Mouse (Mus musculus): Measurements from ENCODE around the gene Itga11. TPM values are rescaled to one million over a fixed set of nuclear protein-coding genes. Genes with fewer than 3 reads are reported as not detected.
"Not testable (repeated sequence)": the region's sequence is repeated elsewhere in the genome, so short reads cannot be mapped to it uniquely, and the experiment has no call there.

Gene Itga11
- polyA plus RNA-seq, 1 experiment = 2.2 TPM

GRCm38 (mm10) chr9:62749666-62750065 is 72.0 kb downstream of the Itga11 start:
- DNase-seq (ENCODE audit: low read depth, low spot score) = no peak
- 62% methylated on average over 6 of the region's 6 CpGs for WGBS

DNA sequence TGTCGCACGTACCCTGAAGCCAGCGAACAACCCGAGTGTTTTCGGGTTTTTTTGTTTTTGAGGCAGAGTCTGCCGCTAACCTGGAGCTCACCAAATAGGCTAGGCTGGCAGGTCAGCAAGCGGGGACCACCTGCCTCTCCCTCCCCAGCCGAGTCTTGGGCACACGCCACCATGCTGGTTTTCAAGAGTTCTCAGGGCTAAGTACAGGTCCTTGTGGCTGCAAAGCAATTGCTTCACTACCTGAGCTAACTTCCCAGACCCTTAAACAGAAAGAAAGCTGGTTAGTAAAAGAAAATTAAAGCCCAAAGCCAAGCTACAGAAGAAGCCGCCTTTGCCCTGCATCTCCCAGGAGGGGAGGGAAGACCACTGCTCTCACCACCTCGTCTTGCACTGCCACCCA is 72.8 kb downstream of the Itga11 start:
- WGBS = 88% methylated on average over 11 of the region's 11 CpGs
- no peak for DNase-seq (ENCODE audit: low read depth, low spot score)

DNA sequence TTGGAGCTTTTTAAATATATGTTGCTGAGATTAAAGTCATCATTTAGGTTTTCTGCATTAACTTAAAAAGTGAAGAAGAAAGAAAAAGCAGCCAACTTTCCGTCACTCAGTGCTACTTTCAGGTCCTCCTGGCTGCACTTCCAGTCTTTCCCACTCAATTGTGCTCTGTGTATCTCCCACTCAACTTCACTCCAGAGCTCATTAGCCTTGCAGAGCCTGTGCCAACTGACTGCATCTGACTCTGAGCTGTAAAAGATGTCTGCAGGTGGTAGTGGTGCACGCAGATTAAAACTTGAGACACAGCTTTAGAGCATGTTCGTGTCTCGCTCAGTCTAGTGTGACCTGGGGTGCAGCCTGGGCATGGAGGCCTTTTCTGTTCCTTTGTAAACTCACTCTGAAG is 80.7 kb downstream of the Itga11 start:
- no peak for DNase-seq (ENCODE audit: low read depth, low spot score)
- 83% methylated on average over 4 of the region's 4 CpGs for WGBS

GRCm38 (mm10) chr9:62759601-62760000 is 82.0 kb downstream of the Itga11 start:
- WGBS = 71% methylated on average over 3 of the region's 3 CpGs
- no peak for DNase-seq (ENCODE audit: low read depth, low spot score)

DNA sequence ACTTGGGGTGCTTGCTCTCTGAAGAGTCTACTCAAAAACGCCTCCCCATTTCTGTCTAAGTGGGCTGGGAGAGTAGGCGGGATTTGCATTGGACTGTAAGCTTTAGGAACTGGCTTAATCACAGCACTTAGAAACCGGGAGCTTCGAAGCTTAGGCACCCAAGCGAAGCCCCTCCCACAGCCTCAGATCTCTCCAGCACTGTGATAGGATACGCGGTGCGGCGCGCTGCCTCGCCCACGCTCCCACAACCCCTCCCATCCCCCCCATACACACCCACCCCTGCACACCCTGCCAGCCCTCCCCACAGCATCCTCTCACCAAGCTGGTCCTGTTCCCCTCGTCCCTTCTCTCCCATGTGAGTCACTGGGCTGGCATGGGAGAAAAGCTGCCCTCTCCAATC is 85.9 kb downstream of the Itga11 start:
- WGBS = 24% methylated on average over 13 of the region's 13 CpGs
- no peak for DNase-seq (ENCODE audit: low read depth, low spot score)

DNA sequence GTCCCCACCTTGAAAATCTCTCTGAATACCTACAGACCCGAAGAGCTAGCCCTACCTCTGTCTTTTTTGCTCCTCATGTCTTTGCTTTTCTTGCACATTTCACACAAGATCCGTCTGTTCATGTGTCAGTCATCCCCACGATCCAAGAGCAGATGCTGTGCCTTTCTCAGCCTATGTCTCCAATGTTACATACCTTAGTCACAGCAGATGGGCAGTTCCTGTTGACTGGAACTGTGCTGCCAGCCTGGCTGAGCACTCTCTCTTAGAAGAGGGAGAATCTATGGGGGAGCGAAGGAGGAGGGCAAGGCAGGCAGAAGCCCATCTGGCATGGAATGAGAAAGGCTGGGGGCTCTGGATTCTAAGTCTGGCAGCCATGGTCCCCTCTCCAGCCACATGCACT is 87.7 kb downstream of the Itga11 start:
- no peak for DNase-seq (ENCODE audit: low read depth, low spot score)
- 67% methylated on average over 4 of the region's 4 CpGs for WGBS

DNA sequence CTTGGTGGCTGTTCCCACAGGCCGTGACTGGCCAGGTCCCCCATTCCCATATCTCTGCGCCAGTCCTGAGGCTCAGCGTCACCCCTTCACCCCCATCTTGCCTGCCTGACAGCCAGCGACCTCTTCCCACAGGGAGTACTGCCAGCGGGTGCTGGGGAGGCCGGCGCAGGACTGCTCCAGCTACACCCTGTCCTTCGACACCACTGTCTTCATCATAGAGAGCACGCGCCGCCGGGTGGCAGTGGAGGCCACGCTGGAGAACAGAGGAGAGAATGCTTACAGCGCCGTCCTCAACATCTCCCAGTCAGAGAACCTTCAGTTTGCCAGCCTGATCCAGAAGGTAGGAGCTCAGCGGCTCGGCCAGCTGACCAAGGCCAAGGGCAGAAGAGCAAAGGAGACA is 89.8 kb downstream of the Itga11 start:
- 75% methylated on average over 17 of the region's 17 CpGs for WGBS

GRCm38 (mm10) chr9:62768361-62768760 is 90.7 kb downstream of the Itga11 start:
- DNase-seq (ENCODE audit: low read depth, low spot score) = no peak
- 57% methylated on average over 5 of the region's 5 CpGs for WGBS

More for the DNA sequence above, 89.8 kb downstream of the Itga11 start:
- DNase-seq (ENCODE audit: low read depth, low spot score) = no peak

GRCm38 (mm10) chr9:62772746-62773145 is 95.1 kb downstream of the Itga11 start:
- 70% methylated on average over 8 of the region's 8 CpGs for WGBS
- DNase-seq (ENCODE audit: low read depth, low spot score) = no peak

- 37% methylated on average over 4 of the region's 4 CpGs for WGBS
- no peak for DNase-seq (ENCODE audit: low read depth, low spot score)
These were observed 97.8 kb downstream of the Itga11 start for GRCm38 (mm10) chr9:62775464-62775863.

- 5% methylated on average over 5 of the region's 5 CpGs for WGBS
- peak; percentile 13 for DNase-seq (ENCODE audit: low read depth, low spot score)
These were observed 99.8 kb downstream of the Itga11 start for GRCm38 (mm10) chr9:62777461-62777860.

GRCm38 (mm10) chr9:62778721-62779120 is 101.1 kb downstream of the Itga11 start:
- DNase-seq (ENCODE audit: low read depth, low spot score) = no peak
- WGBS = 84% methylated on average over 9 of the region's 9 CpGs

DNA sequence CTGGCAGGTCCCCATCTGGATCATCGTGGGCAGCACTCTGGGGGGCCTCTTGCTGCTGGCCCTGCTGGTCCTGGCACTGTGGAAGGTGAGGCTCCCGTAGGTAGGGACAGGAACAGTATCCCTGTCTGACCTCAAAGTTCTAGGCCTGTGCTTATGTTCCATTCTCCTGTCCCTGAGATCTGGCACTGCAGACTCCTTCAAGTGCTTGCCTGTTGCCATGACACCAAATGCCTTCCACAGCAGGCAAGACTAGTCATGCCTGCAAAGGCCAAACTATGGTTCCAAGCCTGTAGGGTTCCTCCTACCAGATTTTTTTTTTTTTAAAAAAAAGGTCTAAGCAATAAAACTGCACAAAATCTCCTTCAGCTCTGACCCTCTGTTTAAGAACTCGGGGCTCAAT is 104.3 kb downstream of the Itga11 start:
- no peak for DNase-seq (ENCODE audit: low read depth, low spot score)
- WGBS = 58% methylated on average over 3 of the region's 3 CpGs

DNA sequence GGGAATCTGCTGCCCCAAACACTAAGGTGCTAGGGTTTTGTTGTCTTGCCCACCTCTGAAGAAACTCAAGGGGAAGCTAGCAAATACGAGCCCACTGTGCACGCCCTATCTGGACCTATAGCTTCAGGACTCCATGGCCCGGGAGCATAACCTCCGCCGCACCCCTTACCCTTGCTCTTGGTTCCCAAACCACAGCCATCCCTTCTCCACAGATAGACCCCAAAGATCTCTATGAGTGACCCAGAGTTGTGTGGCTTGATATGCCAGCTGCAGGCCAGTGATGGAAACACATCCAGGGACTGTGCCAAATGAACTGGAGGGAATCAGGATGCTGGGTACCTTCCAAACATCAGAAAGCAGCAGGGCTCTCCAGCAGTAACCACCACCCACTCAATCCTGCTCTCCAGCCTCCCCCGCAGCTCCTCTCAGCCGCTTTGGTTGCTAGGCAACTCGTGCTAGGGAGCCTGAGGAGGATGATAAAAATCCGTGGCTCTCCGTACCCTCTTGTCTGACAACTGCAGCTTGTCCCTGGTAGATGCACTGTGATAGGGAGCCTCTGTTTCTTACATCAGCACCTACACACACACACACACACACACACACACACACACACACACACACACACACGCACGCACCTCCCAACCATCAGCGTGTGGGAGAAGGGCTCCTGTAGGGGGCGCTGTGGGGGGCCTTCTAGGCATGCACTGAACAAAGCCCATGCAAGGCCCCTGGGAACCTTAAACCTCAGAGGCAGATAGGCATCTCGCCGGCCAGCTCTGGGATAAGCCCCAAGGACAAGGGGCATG is 105.6 kb downstream of the Itga11 start:
- no peak for DNase-seq (ENCODE audit: low read depth, low spot score)

DNA sequence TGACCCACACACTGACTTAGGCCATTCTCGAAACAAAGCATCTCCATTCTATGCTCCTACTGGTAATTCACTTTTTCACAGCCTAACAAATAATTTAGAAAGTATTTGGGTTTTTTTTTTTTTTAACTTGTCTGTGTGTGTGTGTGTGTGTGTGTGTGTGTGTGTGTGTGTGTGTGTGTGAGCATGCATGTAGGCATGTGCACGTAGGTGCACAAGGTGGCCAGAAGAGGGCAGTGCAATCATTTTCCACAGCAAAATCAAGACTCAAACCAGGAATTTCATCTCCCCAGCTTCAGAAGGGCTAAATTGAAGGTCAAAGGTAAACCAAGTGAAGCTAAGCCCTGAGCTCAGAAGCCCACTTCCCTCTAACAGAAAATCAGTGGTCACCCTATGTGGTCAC is 106.6 kb downstream of the Itga11 start:
- 90% methylated on average over 2 of the region's 2 CpGs for WGBS
- DNase-seq (ENCODE audit: low read depth, low spot score) = no peak

More for the DNA sequence above, 105.6 kb downstream of the Itga11 start:
- WGBS = 53% methylated on average over 16 of the region's 16 CpGs

- WGBS = 73% methylated on average over 5 of the region's 5 CpGs
- DNase-seq (ENCODE audit: low read depth, low spot score) = no peak
These were observed 109.1 kb downstream of the Itga11 start for GRCm38 (mm10) chr9:62786721-62787120.

DNA sequence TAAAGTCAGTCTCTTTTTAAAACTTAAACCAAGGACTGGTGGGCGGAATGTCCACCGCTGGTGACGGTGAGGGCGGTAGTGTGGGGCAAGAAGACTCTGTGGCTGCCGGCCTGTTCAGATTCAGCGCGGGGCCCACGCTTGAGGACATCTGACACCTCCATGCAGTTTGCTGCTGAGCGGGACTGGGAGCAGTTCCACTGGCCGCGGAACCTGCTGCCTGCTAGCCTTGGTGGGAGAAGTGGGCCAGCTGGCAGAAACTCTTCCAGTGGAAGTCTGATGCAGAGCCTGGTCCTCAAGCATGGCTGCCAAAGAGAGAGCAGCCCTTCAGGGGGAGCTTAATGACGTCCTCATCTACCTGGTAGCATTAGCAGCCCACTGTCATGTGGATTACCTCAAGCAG is 112.2 kb downstream of the Itga11 start:
- no peak for DNase-seq (ENCODE audit: low read depth, low spot score)
- WGBS = 97% methylated on average over 12 of the region's 12 CpGs

GRCm38 (mm10) chr9:62799218-62799617 is 121.6 kb downstream of the Itga11 start:
- 79% methylated on average over 2 of the region's 2 CpGs for WGBS

GRCm38 (mm10) chr9:62810095-62810494 is 132.5 kb downstream of the Itga11 start:
- no peak for DNase-seq (ENCODE audit: low read depth, low spot score)
- 12% methylated on average over 8 of the region's 8 CpGs for WGBS

More at GRCm38 (mm10) chr9:62799218-62799617, 121.6 kb downstream of the Itga11 start:
- DNase-seq (ENCODE audit: low read depth, low spot score) = not testable (repeated sequence)

DNA sequence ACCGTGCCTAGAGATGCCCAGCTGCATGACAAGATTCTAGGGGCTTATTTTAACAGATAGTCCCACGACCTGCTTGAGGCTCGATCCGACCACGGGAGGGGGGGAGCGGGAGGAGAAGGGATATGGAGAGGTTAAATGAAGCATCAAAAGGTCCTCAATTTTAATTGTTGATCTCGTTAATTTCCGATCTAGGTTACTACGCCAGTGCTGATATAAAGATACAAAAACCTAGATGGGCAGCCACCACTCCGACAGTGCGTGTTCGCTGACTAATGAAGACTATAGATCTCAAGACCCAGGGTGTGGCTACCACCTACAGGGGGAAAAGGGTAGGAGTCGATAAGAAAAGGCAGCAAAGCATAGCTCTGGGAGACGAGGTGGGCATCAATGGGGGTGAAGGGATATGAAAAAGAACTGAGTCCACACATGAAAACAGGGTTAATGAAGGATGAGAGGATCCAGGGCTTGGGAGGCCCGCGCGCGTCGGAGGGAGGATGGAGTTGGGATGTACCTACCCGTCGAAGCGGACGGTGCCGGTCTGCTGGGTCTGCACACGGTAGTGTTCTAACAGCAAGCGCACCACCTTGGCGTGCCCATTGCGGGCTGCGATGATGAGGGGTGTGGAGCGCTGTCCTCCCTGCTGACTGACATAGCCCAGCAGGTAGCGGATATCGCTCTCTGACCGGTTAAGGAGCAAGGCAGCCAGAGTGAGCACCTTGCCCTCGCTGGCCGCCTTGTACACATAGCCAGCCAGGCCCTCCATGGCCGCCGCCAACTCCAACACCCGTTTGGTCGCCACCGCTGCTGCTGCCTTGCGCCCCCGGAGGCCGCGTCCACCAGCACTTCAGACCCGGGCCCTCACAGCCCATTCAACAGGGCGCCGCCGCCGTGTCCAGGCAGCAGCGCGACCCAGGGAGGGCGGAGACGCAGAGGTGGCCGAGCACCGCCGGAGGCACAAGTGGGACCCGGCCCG is 133.2 kb downstream of the Itga11 start:
- DNase-seq (ENCODE audit: low read depth, low spot score) = peak; percentile 7
- WGBS = under 1% methylated on average over 58 of the region's 58 CpGs

Data from large intestine, adult 2 months (tissue).